Mouse (Mus musculus) c-Kit-positive CD71-negative TER-119-negative erythroid progenitor cells, embryonic 14.5 days (primary cell): Measurements from ENCODE around the gene 1700003E16Rik.

Experiments
- DNase-seq: peaks from one replicate; pipeline ENCODE4 v3.0.0-alpha.2; 2013; ENCODE audit warnings: low read depth

1700003E16Rik gene

GRCm38 (mm10) chr6:83206321-83206720, 50.1 kb downstream of the 1700003E16Rik start:
- no peak for DNase-seq

- no peak for DNase-seq
Observed at GRCm38 (mm10) chr6:83207361-83208049, 51.3 kb downstream of the 1700003E16Rik start.

GRCm38 (mm10) chr6:83208050-83208400, 51.8 kb downstream of the 1700003E16Rik start:
- DNase-seq: no peak

GRCm38 (mm10) chr6:83210495-83210894, 54.3 kb downstream of the 1700003E16Rik start:
- no peak for DNase-seq

GRCm38 (mm10) chr6:83211526-83211925, 55.3 kb downstream of the 1700003E16Rik start:
- no peak for DNase-seq
